Mouse (Mus musculus) intestine, postnatal 0 days (tissue): ENCODE results near the gene Cd52. TPM values are rescaled to one million over a fixed set of nuclear protein-coding genes. Genes with fewer than 3 reads are reported as not detected.

ENCODE experiments used
- ATAC-seq: fragments of 200-750 bp; cut with Nextera tagmentation; 2 replicates; pipeline ENCODE4 v1.8.0; 2017; ENCODE audit warnings: mild to moderate bottlenecking, moderate TSS enrichment, moderate library complexity
- H3K27ac ChIP-seq: fragments of 300-500 bp; sonication (generic); 2 replicates; pipeline ENCODE4 v1.5.1; 2014; ENCODE audit warnings: mild to moderate bottlenecking, low read depth, low read length, moderate library complexity
- H3K27me3 ChIP-seq: fragments of 300-500 bp; sonication (generic); replicated peaks from 2 replicates; pipeline ENCODE4 v1.6.1; 2014; ENCODE audit warnings: low read length, mixed read lengths; ENCODE audit not compliant: control insufficient read depth, insufficient read depth
- H3K36me3 ChIP-seq: fragments of 300-500 bp; sonication (generic); 2 replicates; pipeline ENCODE4 v1.6.1; 2014; ENCODE audit warnings: mild to moderate bottlenecking, moderate library complexity; ENCODE audit not compliant: control insufficient read depth, insufficient read depth
- H3K4me1 ChIP-seq: fragments of 300-500 bp; sonication (generic); replicated peaks from 2 replicates; pipeline ENCODE4 v1.6.1; 2014; ENCODE audit warnings: antibody characterized with exemption, low read length, mixed read lengths; ENCODE audit not compliant: control insufficient read depth, insufficient read depth
- H3K4me2 ChIP-seq: fragments of 300-500 bp; sonication (generic); replicated peaks from 2 replicates; pipeline ENCODE4 v1.6.1; 2014; ENCODE audit warnings: low read depth, mild to moderate bottlenecking, moderate library complexity
- H3K4me3 ChIP-seq: fragments of 300-500 bp; sonication (generic); 2 replicates; pipeline ENCODE4 v1.5.1; 2014; ENCODE audit warnings: low read depth, low read length
- H3K9ac ChIP-seq: fragments of 300-500 bp; sonication (generic); 2 replicates; pipeline ENCODE4 v1.6.1; 2014; ENCODE audit warnings: mild to moderate bottlenecking, low read depth, low read length
- H3K9me3 ChIP-seq: fragments of 300-500 bp; sonication (generic); 2 replicates; pipeline ENCODE4 v1.6.1; 2016; ENCODE audit warnings: mixed run types; ENCODE audit not compliant: control insufficient read depth
- CTCF ChIP-seq: sonication (generic); IDR thresholded peaks from 2 replicates; pipeline ENCODE4 v1.5.1; 2016; ENCODE audit warnings: low read depth, mild to moderate bottlenecking, control low read depth, antibody characterized with exemption, moderate library complexity
- WGBS: fragments of 180-500 bp; shearing (Covaris S2); extraction: QIAGEN DNeasy Blood & Tissue Kit; methylation state at CpG from one replicate; pipeline ENCODE4 v1.1.7; 2014; 5-methylcytosine and 5-hydroxymethylcytosine counted together
- polyA plus RNA-seq: library from polyadenylated mRNA; unstranded; fragments of >200 nt; fragmentation: Nextera tagmentation; extraction: Ambion mirVana; gene quantifications from 2 replicates; pipeline ENCODE4 v1.2.1, GENCODE M21; 2015

Cd52 gene
- polyA plus RNA-seq, 1 experiment from 2014 or later: 31.2 TPM

- H3K9me3 ChIP-seq: no peaks in the 10 kb centered on the region
- no peaks in the 10 kb centered on the region for H3K4me1 ChIP-seq
- H3K9ac ChIP-seq: no peak overlapping the region
- peaks cover 24% of the 10 kb centered on the region for H3K36me3 ChIP-seq
- WGBS: 69% methylated on average over 9 of the region's 9 CpGs
- no peak overlapping the region for H3K4me2 ChIP-seq
- H3K27me3 ChIP-seq: no peaks in the 10 kb centered on the region
- peak; percentile 63 for ATAC-seq
- TF ChIP-seq CTCF: peak; percentile 56
- H3K4me3 ChIP-seq: no peak overlapping the region
- no peak overlapping the region for H3K27ac ChIP-seq
Measured at GRCm38 (mm10) chr4:134089029-134089428, 5.9 kb downstream of the Cd52 start.

GRCm38 (mm10) chr4:134087412-134087811 is 7.5 kb downstream of the Cd52 start:
- 25% methylated on average over 7 of the region's 7 CpGs for WGBS
- no peak overlapping the region for H3K4me2 ChIP-seq
- no peak overlapping the region for H3K9ac ChIP-seq
- H3K4me1 ChIP-seq: no peaks in the 10 kb centered on the region
- no peak overlapping the region for H3K4me3 ChIP-seq
- no peaks in the 10 kb centered on the region for H3K9me3 ChIP-seq
- no peaks in the 10 kb centered on the region for H3K27me3 ChIP-seq
- peak; percentile 47; the same call in 1 of the 2 replicates for ATAC-seq
- H3K27ac ChIP-seq: no peak overlapping the region
- peak; percentile 91 for TF ChIP-seq CTCF
- H3K36me3 ChIP-seq: peaks cover 29% of the 10 kb centered on the region

GRCm38 (mm10) chr4:134084999-134085398 is 9.9 kb downstream of the Cd52 start:
- Histone ChIP-seq H3K9me3 (no peaks in the 10 kb centered on the region), H3K4me3 (no peak overlapping the region), H3K9ac (no peak overlapping the region), H3K27ac (no peak overlapping the region), H3K4me1 (no peaks in the 10 kb centered on the region), H3K27me3 (no peaks in the 10 kb centered on the region), H3K4me2 (no peak overlapping the region), H3K36me3 (peaks cover 21% of the 10 kb centered on the region)
- peak; percentile 27; the same call in 1 of the 2 replicates for TF ChIP-seq CTCF
- 94% methylated on average over 4 of the region's 4 CpGs for WGBS
- no peak for ATAC-seq

- no peak for TF ChIP-seq CTCF
- peak overlapping the region; percentile 65 for H3K4me2 ChIP-seq
- 14% methylated on average over 7 of the region's 7 CpGs for WGBS
- peaks cover 21% of the 10 kb centered on the region for H3K36me3 ChIP-seq
- ATAC-seq: no peak
- H3K27ac ChIP-seq: no peak overlapping the region
- no peaks in the 10 kb centered on the region for H3K4me1 ChIP-seq
- no peaks in the 10 kb centered on the region for H3K9me3 ChIP-seq
- no peaks in the 10 kb centered on the region for H3K27me3 ChIP-seq
- H3K4me3 ChIP-seq: peak overlapping the region; percentile 27; the same call in 1 of the 2 replicates
- H3K9ac ChIP-seq: no peak overlapping the region
Measured at GRCm38 (mm10) chr4:134082460-134082859, 12.4 kb downstream of the Cd52 start.

- WGBS: under 1% methylated on average over 41 of the region's 41 CpGs
- H3K27ac ChIP-seq: no peak overlapping the region
- no peak for TF ChIP-seq CTCF
- H3K9me3 ChIP-seq: no peaks in the 10 kb centered on the region
- peak; percentile 95 for ATAC-seq
- peak overlapping the region; percentile 65 for H3K4me2 ChIP-seq
- H3K4me3 ChIP-seq: peak overlapping the region; percentile 27
- peaks cover 21% of the 10 kb centered on the region for H3K36me3 ChIP-seq
- no peak overlapping the region for H3K9ac ChIP-seq
- H3K27me3 ChIP-seq: no peaks in the 10 kb centered on the region
- H3K4me1 ChIP-seq: no peaks in the 10 kb centered on the region
Measured at GRCm38 (mm10) chr4:134081730-134082386, 13.0 kb downstream of the Cd52 start.

- 92% methylated on average over 4 of the region's 4 CpGs for WGBS
- H3K9me3 ChIP-seq: no peaks in the 10 kb centered on the region
- no peak overlapping the region for H3K9ac ChIP-seq
- no peak overlapping the region for H3K4me2 ChIP-seq
- no peaks in the 10 kb centered on the region for H3K27me3 ChIP-seq
- no peaks in the 10 kb centered on the region for H3K4me1 ChIP-seq
- no peak overlapping the region for H3K4me3 ChIP-seq
- no peak overlapping the region for H3K27ac ChIP-seq
- no peak for TF ChIP-seq CTCF
- peaks cover 23% of the 10 kb centered on the region for H3K36me3 ChIP-seq
- no peak for ATAC-seq
Measured at GRCm38 (mm10) chr4:134080674-134081073, 14.2 kb downstream of the Cd52 start.
